Mouse (Mus musculus): ENCODE data around the gene Cldn3.

GRCm38 (mm10) chr5:134970671-134971070, 15.3 kb upstream of the Cldn3 start:
- TF ChIP-seq POLR2A (IDR thresholded peaks at IDR 0.05; ENCODE audit: low read depth, low read length) (no peak), USF1 (IDR thresholded peaks at IDR 0.05; ENCODE audit: low read depth, low read length) (no peak), JUND (conservative IDR thresholded peaks at IDR 0.05; ENCODE audit: low read depth, low read length) (no peak), SIN3A (IDR thresholded peaks at IDR 0.05; ENCODE audit: low read length) (no peak), MYC (IDR thresholded peaks at IDR 0.05; ENCODE audit: low read depth, low read length) (no peak), EP300 (IDR thresholded peaks at IDR 0.05; ENCODE audit: low read length) (no peak)

All from CH12.LX (cell line).